Mouse (Mus musculus) embryonic facial prominence, embryonic 10.5 days (tissue): ENCODE measurements around the gene Dvl2. TPM values are rescaled to one million over a fixed set of nuclear protein-coding genes. Genes with fewer than 3 reads are reported as not detected.

Experiments used
- DNase-seq: peaks from one replicate; pipeline ENCODE4 v3.0.0-alpha.2; 2017; ENCODE audit warnings: low spot score
- H3K27ac ChIP-seq: fragments of 300-500 bp; sonication (generic); replicated peaks from 2 replicates; pipeline ENCODE4 v1.5.1; 2016; ENCODE audit warnings: mild to moderate bottlenecking
- H3K27me3 ChIP-seq: fragments of 300-500 bp; sonication (generic); replicated peaks from 2 replicates; pipeline ENCODE4 v1.6.1; 2016; ENCODE audit warnings: low read depth, mild to moderate bottlenecking; ENCODE audit not compliant: poor library complexity, severe bottlenecking
- H3K36me3 ChIP-seq: fragments of 300-500 bp; sonication (generic); replicated peaks from 2 replicates; pipeline ENCODE4 v1.6.1; 2016; ENCODE audit warnings: mild to moderate bottlenecking, moderate library complexity
- H3K4me1 ChIP-seq: fragments of 300-500 bp; sonication (generic); 2 replicates; pipeline ENCODE4 v1.6.1; 2016
- H3K4me3 ChIP-seq: fragments of 300-500 bp; sonication (generic); 2 replicates; pipeline ENCODE4 v1.5.1; 2016; ENCODE audit warnings: mild to moderate bottlenecking, moderate library complexity
- H3K9me3 ChIP-seq: fragments of 300-500 bp; sonication (generic); 2 replicates; pipeline ENCODE4 v1.6.1; 2016; ENCODE audit warnings: mild to moderate bottlenecking
- WGBS: fragments of 180-500 bp; shearing (Covaris S2); methylation state at CpG from one replicate; pipeline ENCODE4 v1.1.7; 2016; 5-methylcytosine and 5-hydroxymethylcytosine counted together
- polyA plus RNA-seq: library from polyadenylated mRNA; unstranded; fragments of >200 nt; fragmentation: Nextera tagmentation; extraction: Ambion mirVana; gene quantifications from 2 replicates; pipeline ENCODE4 v1.2.1, GENCODE M21; 2016

The Dvl2 gene
- polyA plus RNA-seq, 1 experiment from 2014 or later = 59.0 TPM

- peaks cover 67% of the 10 kb centered on the region for H3K36me3 ChIP-seq
- H3K9me3 ChIP-seq = no peaks in the 10 kb centered on the region
- no peak for DNase-seq
- H3K4me1 ChIP-seq = peaks cover 25% of the 10 kb centered on the region
- no peaks in the 10 kb centered on the region for H3K27me3 ChIP-seq
- 93% methylated on average over 8 of the region's 8 CpGs for WGBS
- no peak overlapping the region for H3K27ac ChIP-seq
- peak overlapping the region; percentile 27 for H3K4me3 ChIP-seq
These were observed 16.0 kb upstream of the Dvl2 start for GRCm38 (mm10) chr11:69984431-69984830.

GRCm38 (mm10) chr11:69989949-69990348 lies 10.4 kb upstream of the Dvl2 start:
- Histone ChIP-seq H3K36me3 (peaks cover 75% of the 10 kb centered on the region), H3K27me3 (no peaks in the 10 kb centered on the region), H3K4me3 (no peak overlapping the region), H3K27ac (no peak overlapping the region), H3K9me3 (no peaks in the 10 kb centered on the region), H3K4me1 (peaks cover 24% of the 10 kb centered on the region)
- 89% methylated on average over 8 of the region's 8 CpGs for WGBS
- DNase-seq = no peak

- Histone ChIP-seq H3K9me3 (no peaks in the 10 kb centered on the region), H3K27me3 (no peaks in the 10 kb centered on the region), H3K27ac (peak within 1 kb of the TSS; percentile 90), H3K36me3 (peaks cover 64% of the 10 kb centered on the region), H3K4me1 (peaks cover 25% of the 10 kb centered on the region), H3K4me3 (peak within 1 kb of the TSS; percentile 71)
- WGBS = under 1% methylated on average over 40 of the region's 40 CpGs
- DNase-seq = peak; percentile 96
These were observed 9.3 kb upstream of the Dvl2 start, which contains the start of gene Gabarap for GRCm38 (mm10) chr11:69990850-69991691. Gabarap (plus strand) TSS chr11:69991143.

GRCm38 (mm10) chr11:69991711-69992110 lies 8.7 kb upstream of the Dvl2 start:
- peaks cover 57% of the 10 kb centered on the region for H3K36me3 ChIP-seq
- no peaks in the 10 kb centered on the region for H3K9me3 ChIP-seq
- H3K27ac ChIP-seq = peak overlapping the region; percentile 90
- H3K4me1 ChIP-seq = peaks cover 25% of the 10 kb centered on the region
- WGBS = under 1% methylated on average over 15 of the region's 15 CpGs
- no peaks in the 10 kb centered on the region for H3K27me3 ChIP-seq
- DNase-seq = no peak
- peak overlapping the region; percentile 71 for H3K4me3 ChIP-seq

GRCm38 (mm10) chr11:69992396-69992795 lies 8.0 kb upstream of the Dvl2 start:
- no peak overlapping the region for H3K27ac ChIP-seq
- no peaks in the 10 kb centered on the region for H3K9me3 ChIP-seq
- H3K4me1 ChIP-seq = peaks cover 28% of the 10 kb centered on the region
- H3K27me3 ChIP-seq = no peaks in the 10 kb centered on the region
- DNase-seq = no peak
- H3K36me3 ChIP-seq = peaks cover 51% of the 10 kb centered on the region
- 87% methylated on average over 10 of the region's 10 CpGs for WGBS
- H3K4me3 ChIP-seq = peak overlapping the region; percentile 71

- DNase-seq = no peak
- H3K27ac ChIP-seq = no peak overlapping the region
- peak overlapping the region; percentile 71 for H3K4me3 ChIP-seq
- H3K4me1 ChIP-seq = peaks cover 34% of the 10 kb centered on the region
- 88% methylated on average over 3 of the region's 3 CpGs for WGBS
- H3K9me3 ChIP-seq = no peaks in the 10 kb centered on the region
- no peaks in the 10 kb centered on the region for H3K27me3 ChIP-seq
- H3K36me3 ChIP-seq = peaks cover 50% of the 10 kb centered on the region
These were observed 7.5 kb upstream of the Dvl2 start for GRCm38 (mm10) chr11:69992932-69993331.

GRCm38 (mm10) chr11:69994401-69995090 lies 5.8 kb upstream of the Dvl2 start:
- 83% methylated on average over 11 of the region's 11 CpGs for WGBS
- no peak for DNase-seq

GRCm38 (mm10) chr11:69995391-69995960 lies 4.9 kb upstream of the Dvl2 start, which contains the start of gene Phf23:
Phf23 (plus strand) TSS chr11:69995777.
- WGBS = under 1% methylated on average over 36 of the region's 36 CpGs
- Histone ChIP-seq H3K4me3 (peak within 1 kb of the TSS; percentile 99), H3K36me3 (peaks cover 47% of the 10 kb centered on the region), H3K4me1 (peaks cover 40% of the 10 kb centered on the region), H3K27ac (peak within 1 kb of the TSS; percentile 97), H3K9me3 (no peaks in the 10 kb centered on the region), H3K27me3 (no peaks in the 10 kb centered on the region)
- peak; percentile 99 for DNase-seq

More at GRCm38 (mm10) chr11:69994401-69995090, 5.8 kb upstream of the Dvl2 start:
- Histone ChIP-seq H3K4me3 (peak overlapping the region; percentile 99), H3K36me3 (peaks cover 50% of the 10 kb centered on the region), H3K9me3 (no peaks in the 10 kb centered on the region), H3K27ac (no peak overlapping the region), H3K27me3 (no peaks in the 10 kb centered on the region), H3K4me1 (peaks cover 40% of the 10 kb centered on the region)

- Histone ChIP-seq H3K9me3 (no peaks in the 10 kb centered on the region), H3K27ac (peak overlapping the region; percentile 97), H3K4me3 (peak overlapping the region; percentile 99), H3K4me1 (peaks cover 40% of the 10 kb centered on the region), H3K27me3 (no peaks in the 10 kb centered on the region), H3K36me3 (peaks cover 47% of the 10 kb centered on the region)
- no peak for DNase-seq
- 1% methylated on average over 66 of the region's 66 CpGs for WGBS
These were observed 4.0 kb upstream of the Dvl2 start for GRCm38 (mm10) chr11:69996161-69997061.

- WGBS = 2% methylated on average over 44 of the region's 44 CpGs
- H3K4me1 ChIP-seq = peaks cover 47% of the 10 kb centered on the region
- DNase-seq = peak; percentile 96
These were observed 3.3 kb upstream of the Dvl2 start for GRCm38 (mm10) chr11:69997070-69997509.

GRCm38 (mm10) chr11:69998567-69999491 lies 1.6 kb upstream of the Dvl2 start:
- no peak overlapping the region; the same call in 1 of the 2 replicates for H3K27ac ChIP-seq
- no peaks in the 10 kb centered on the region for H3K27me3 ChIP-seq
- WGBS = 94% methylated on average over 27 of the region's 27 CpGs
- H3K9me3 ChIP-seq = no peaks in the 10 kb centered on the region
- peaks cover 55% of the 10 kb centered on the region for H3K4me1 ChIP-seq
- peak overlapping the region; percentile 99; the same call in 1 of the 2 replicates for H3K4me3 ChIP-seq
- H3K36me3 ChIP-seq = peaks cover 43% of the 10 kb centered on the region
- no peak for DNase-seq

More at GRCm38 (mm10) chr11:69997070-69997509, 3.3 kb upstream of the Dvl2 start:
- no peaks in the 10 kb centered on the region for H3K9me3 ChIP-seq
- H3K27ac ChIP-seq = peak overlapping the region; percentile 97
- peak overlapping the region; percentile 99 for H3K4me3 ChIP-seq
- no peaks in the 10 kb centered on the region for H3K27me3 ChIP-seq
- peaks cover 50% of the 10 kb centered on the region for H3K36me3 ChIP-seq
